Mouse (Mus musculus) kidney, postnatal 4 days (tissue): ENCODE measurements around the gene Zfp276.
"Not testable (repeated sequence)": the region's sequence is repeated elsewhere in the genome, so short reads cannot be mapped to it uniquely, and the experiment has no call there.

ENCODE experiments used
- DNase-seq, 2 experiments: peaks; one replicate each; pipeline ENCODE4 v3.0.0; 2021; ENCODE audit warnings: mixed read lengths in 2 of 2

Gene Zfp276

GRCm38 (mm10) chr8:123254099-123254885 lies at the start of gene Zfp276, which contains the start of gene Vps9d1:
Zfp276 (plus strand) TSS chr8:123254195.
Vps9d1 (minus strand) TSS chr8:123254348.
- peak; percentile 90 to 94 for DNase-seq

- no peak for DNase-seq
These were observed 42.1 kb upstream of the Zfp276 start for GRCm38 (mm10) chr8:123211876-123212275.

GRCm38 (mm10) chr8:123212321-123213117 lies 41.5 kb upstream of the Zfp276 start, which contains the start of the genes Chmp1a and Spata33:
Chmp1a (minus strand) TSS chr8:123212763.
Spata33 (plus strand) TSS chr8:123212832.
- peak; percentile 95 to 97 for DNase-seq

- DNase-seq: peak in 1 of 2 experiments; percentile 39
These were observed 40.8 kb upstream of the Zfp276 start for GRCm38 (mm10) chr8:123213118-123213772.

GRCm38 (mm10) chr8:123215430-123215829 lies 38.6 kb upstream of the Zfp276 start:
- no peak for DNase-seq

- no peak for DNase-seq
These were observed 33.1 kb upstream of the Zfp276 start for GRCm38 (mm10) chr8:123220917-123221316.

- DNase-seq: peak; percentile 96
These were observed 29.4 kb upstream of the Zfp276 start, which contains the start of gene Cdk10 for GRCm38 (mm10) chr8:123224278-123225266. Cdk10 (plus strand) TSS chr8:123224842.

GRCm38 (mm10) chr8:123228416-123228815 lies 25.6 kb upstream of the Zfp276 start:
- no peak for DNase-seq

- not testable (repeated sequence) for DNase-seq
These were observed 23.7 kb upstream of the Zfp276 start for GRCm38 (mm10) chr8:123230326-123230725.

GRCm38 (mm10) chr8:123231742-123232141 lies 22.3 kb upstream of the Zfp276 start:
- peak; percentile 52 to 59 for DNase-seq

GRCm38 (mm10) chr8:123232553-123232952 lies 21.4 kb upstream of the Zfp276 start:
- DNase-seq: no peak

GRCm38 (mm10) chr8:123233300-123233699 lies 20.7 kb upstream of the Zfp276 start:
- no peak for DNase-seq

GRCm38 (mm10) chr8:123233760-123234159 lies 20.2 kb upstream of the Zfp276 start:
- DNase-seq: no peak

GRCm38 (mm10) chr8:123234918-123235519 lies 19.0 kb upstream of the Zfp276 start:
- DNase-seq: peak; percentile 26 to 35

- peak; percentile 92 to 94 for DNase-seq
These were observed 18.2 kb upstream of the Zfp276 start, which contains the start of gene Spata2l for GRCm38 (mm10) chr8:123235520-123236497. Spata2l (minus strand) TSS chr8:123236233.

- DNase-seq: no peak
These were observed 14.6 kb upstream of the Zfp276 start for GRCm38 (mm10) chr8:123239398-123239797.

- no peak for DNase-seq
These were observed 11.7 kb upstream of the Zfp276 start for GRCm38 (mm10) chr8:123242107-123242923.

GRCm38 (mm10) chr8:123243053-123243452 lies 10.9 kb upstream of the Zfp276 start:
- DNase-seq: no peak

GRCm38 (mm10) chr8:123244382-123244781 lies 9.6 kb upstream of the Zfp276 start:
- DNase-seq: no peak
